Mouse (Mus musculus) forebrain, embryonic 11.5 days (tissue): ENCODE results near the gene Clip1. TPM values are rescaled to one million over a fixed set of nuclear protein-coding genes. Genes with fewer than 3 reads are reported as not detected.

Source experiments
- polyA plus RNA-seq: library from polyadenylated mRNA; unstranded; fragments of >200 nt; fragmentation: Nextera tagmentation; extraction: Ambion mirVana; gene quantifications from 2 replicates; pipeline ENCODE4 v1.2.1, GENCODE M21; 2014

The Clip1 gene
- polyA plus RNA-seq, 1 experiment from 2014 or later: 57.7 TPM

Other genes with a start within 250 kb of the Clip1 start
- gene Lrrc43, start 195.3 kb downstream of the Clip1 start, polyA plus RNA-seq: not detected in 2 replicates
- not detected in 2 replicates for gene Il31, start 195.1 kb downstream of the Clip1 start, polyA plus RNA-seq
- 1.0 and 1.1 TPM in 2 replicates for gene B3gnt4, start 174.2 kb downstream of the Clip1 start, polyA plus RNA-seq
- 140 and 143 TPM in 2 replicates for gene Diablo, start 160.4 kb downstream of the Clip1 start, polyA plus RNA-seq
- 0.45 and 0.64 TPM in 2 replicates for gene Gm49027, start 159.1 kb downstream of the Clip1 start, polyA plus RNA-seq
- gene Vps33a, start 111.6 kb downstream of the Clip1 start, polyA plus RNA-seq: 31.0 and 39.6 TPM in 2 replicates
- gene Zcchc8, start 36.5 kb upstream of the Clip1 start, polyA plus RNA-seq: 106 and 109 TPM in 2 replicates
- 140 and 178 TPM in 2 replicates for gene Rsrc2, start 64.8 kb upstream of the Clip1 start, polyA plus RNA-seq
- gene Kntc1, start 65.1 kb upstream of the Clip1 start, polyA plus RNA-seq: 53.8 and 65.0 TPM in 2 replicates
- not detected in 2 replicates for gene Hcar2, start 180.9 kb upstream of the Clip1 start, polyA plus RNA-seq
- 0.05 and 0.21 TPM in 2 replicates for gene Hcar1, start 195.4 kb upstream of the Clip1 start, polyA plus RNA-seq
- gene Denr, start 222.6 kb upstream of the Clip1 start, polyA plus RNA-seq: 151 and 166 TPM in 2 replicates
- gene Gm43518, start 242.8 kb upstream of the Clip1 start, polyA plus RNA-seq: 1.3 and 1.6 TPM in 2 replicates
- gene Ccdc62, start 246.1 kb upstream of the Clip1 start, polyA plus RNA-seq: 3.9 and 6.7 TPM in 2 replicates